In the genomic region with DNA sequence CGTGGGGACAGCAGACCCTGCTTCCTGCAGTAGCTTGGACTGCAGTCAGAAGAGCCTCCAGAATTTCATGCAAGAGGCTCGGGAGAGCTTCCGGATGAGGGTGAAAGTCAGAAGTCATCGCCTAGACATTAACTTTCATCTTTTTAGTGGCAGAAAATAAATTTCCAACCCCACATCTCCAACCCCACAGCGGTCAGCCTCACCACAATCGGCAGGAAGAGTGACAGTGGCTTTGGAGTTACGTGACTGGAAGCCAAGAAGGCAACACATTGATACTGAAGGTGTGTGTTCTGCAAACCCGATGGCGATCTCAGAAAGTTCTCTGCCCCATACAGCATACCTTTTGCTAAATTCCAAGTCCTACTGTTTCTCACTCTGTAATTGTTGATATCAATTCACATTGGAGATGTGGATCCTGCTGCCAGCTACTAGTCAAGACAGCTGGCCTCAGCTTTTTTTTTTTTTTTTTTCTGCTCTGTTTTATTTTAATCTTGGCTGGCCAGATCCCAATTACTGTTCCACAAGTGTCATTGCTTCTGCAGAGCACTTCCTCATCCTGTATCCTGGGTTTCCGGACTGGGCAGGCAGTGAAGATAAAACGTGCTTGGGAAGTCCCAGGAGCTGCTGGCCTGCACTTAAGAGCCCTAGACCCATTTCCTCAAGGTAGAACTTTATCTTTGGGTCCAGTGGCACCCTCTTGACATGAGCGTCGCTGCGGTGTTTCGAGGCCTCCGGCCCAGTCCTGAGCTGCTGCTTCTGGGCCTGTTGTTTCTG, we compare ENCODE assay signal across 8 mouse cellular contexts. TPM values are rescaled to one million over a fixed set of nuclear protein-coding genes. Genes with fewer than 3 reads are reported as not detected.
DNase-seq lines count a peak whose midpoint lies in the region; ATAC-seq and TF ChIP-seq lines count a peak whose summit lies in the region.

Gene Pf4, plus strand, starts transcription at position 556 of the 774 bp plus-strand sequence.

- peak within 1 kb of the TSS; percentile 30; the same call in 1 of the 2 replicates for H3K4me2 ChIP-seq in heart, embryonic 12.5 days
- H3K4me2 ChIP-seq in kidney, embryonic 15.5 days: peak within 1 kb of the TSS; percentile 5; the same call in 1 of the 2 replicates

- H3K4me1 ChIP-seq in spleen, adult 2 months (ENCODE audit: control insufficient read depth, insufficient read depth, insufficient read length): no peaks in the 10 kb centered on the region
- no peaks in the 10 kb centered on the region for H3K4me1 ChIP-seq in heart, embryonic 12.5 days (replicated peaks)
- 0 out of 2 replicates have a peak, but pooled peaks cover 3% of the 10 kb centered on the region for H3K4me1 ChIP-seq in kidney, embryonic 15.5 days

- no peak for TF ChIP-seq CTCF in spleen, adult 2 months (IDR thresholded peaks at IDR 0.05; ENCODE audit: extremely low read depth, insufficient read depth, insufficient read length, insufficient replicate concordance)

- H3K9ac ChIP-seq in heart, embryonic 12.5 days: no peak within 1 kb of the TSS
- no peak within 1 kb of the TSS for H3K9ac ChIP-seq in kidney, embryonic 15.5 days

- TF ChIP-seq POLR2A in spleen, adult 2 months (IDR thresholded peaks at IDR 0.05; ENCODE audit: low read depth, low read length): no peak

- H3K27me3 ChIP-seq in spleen, adult 2 months (ENCODE audit: control insufficient read depth, insufficient read depth, low read length): no peaks in the 10 kb centered on the region
- no peaks in the 10 kb centered on the region for H3K27me3 ChIP-seq in heart, embryonic 12.5 days (replicated peaks)
- H3K27me3 ChIP-seq in kidney, embryonic 15.5 days: no peaks in the 10 kb centered on the region

- no peaks in the 10 kb centered on the region for H3K36me3 ChIP-seq in spleen, adult 2 months (ENCODE audit: control insufficient read depth, insufficient read depth, low read length)
- H3K36me3 ChIP-seq in heart, embryonic 12.5 days: no peaks in the 10 kb centered on the region
- no peaks in the 10 kb centered on the region for H3K36me3 ChIP-seq in kidney, embryonic 15.5 days

- no peak within 1 kb of the TSS for H3K27ac ChIP-seq in spleen, adult 2 months (ENCODE audit: insufficient read depth, low read length)
- H3K27ac ChIP-seq in heart, embryonic 12.5 days (ENCODE audit: poor library complexity, severe bottlenecking): no peak within 1 kb of the TSS; the same call in 1 of the 2 replicates
- H3K27ac ChIP-seq in kidney, embryonic 15.5 days: peak within 1 kb of the TSS; percentile 41

- DNase-seq in spleen, adult 2 months (ENCODE audit: low read depth in 1 of 2, low spot score in 2 of 2): no peak
- DNase-seq in spleen, postnatal 4 days (ENCODE audit: low spot score in 2 of 2): no peak
- no peak for DNase-seq in layer of hippocampus, adult 9-10 months (ENCODE audit: low spot score)
- no peak for DNase-seq in cerebellum, adult 9-11 months
- DNase-seq in yolk sac, embryonic 10.5 days (ENCODE audit: low spot score): no peak

- 16% methylated on average over 16 of the region's 16 CpGs for WGBS in spleen, adult 2 months
- WGBS in heart, embryonic 12.5 days: 51% methylated on average over 16 of the region's 16 CpGs
- WGBS in kidney, embryonic 15.5 days: 73% methylated on average over 16 of the region's 16 CpGs

- no peak within 1 kb of the TSS for H3K4me3 ChIP-seq in spleen, adult 2 months (ENCODE audit: extremely low read depth, insufficient read depth, insufficient read length)
- no peak within 1 kb of the TSS for H3K4me3 ChIP-seq in heart, embryonic 12.5 days
- H3K4me3 ChIP-seq in kidney, embryonic 15.5 days (replicated peaks): no peak within 1 kb of the TSS

- H3K9me3 ChIP-seq in heart, embryonic 12.5 days (replicated peaks): no peaks in the 10 kb centered on the region
- H3K9me3 ChIP-seq in kidney, embryonic 15.5 days (replicated peaks): no peaks in the 10 kb centered on the region

- peak; percentile 59 for ATAC-seq in heart, embryonic 12.5 days (ENCODE audit: insufficient number of reproducible peaks, low FRiP score)
- no peak for ATAC-seq in kidney, embryonic 15.5 days (replicated peaks; ENCODE audit: low FRiP score)
- ATAC-seq in megakaryocyte, adult 5-6 weeks (ENCODE audit: poor library complexity, severe bottlenecking): peak; percentile 46

RNA-seq across cellular contexts. Expression of gene Pf4, which starts in this region (rescaled TPM):
- 189 and 240 TPM in 2 replicates for polyA plus RNA-seq in spleen, adult 2 months (2012; rRNA removed)
- 75.1 and 90.7 TPM in 2 replicates for polyA plus RNA-seq in heart, embryonic 12.5 days (2016; fragmentation: Nextera tagmentation; extraction: Ambion mirVana)
- polyA plus RNA-seq in kidney, embryonic 15.5 days (2015; fragmentation: Nextera tagmentation; extraction: Ambion mirVana): 37.4 and 38.0 TPM in 2 replicates
- total RNA-seq in megakaryocyte, adult 5-6 weeks (2015): 1.5 and 6.3 TPM in 2 replicates
- 0.99 TPM in 1 of 2 replicates, not detected in the other for total RNA-seq in megakaryocyte, adult 5-6 weeks (2017)
